Mouse (Mus musculus) MEL (cell line): ENCODE measurements around the gene Cacna1c. TPM values are rescaled to one million over a fixed set of nuclear protein-coding genes. Genes with fewer than 3 reads are reported as not detected.

Source experiments
- DNase-seq: peaks from one replicate; pipeline ENCODE4 v3.0.0; 2011; ENCODE audit warnings: low read depth, low spot score
- H3K27ac ChIP-seq: 2 replicates; pipeline ENCODE4 v1.5.1; 2012; ENCODE audit warnings: low read depth, mild to moderate bottlenecking, control low read depth, low read length, moderate library complexity; ENCODE audit not compliant: control insufficient read depth
- H3K27me3 ChIP-seq, 2 experiments: fragments of 150-350 bp in 1 of 2; sonication (generic) in 1 of 2; 2 replicates each; pipeline ENCODE4 v1.6.1; 2012; ENCODE audit warnings: low read length in 2 of 2, mild to moderate bottlenecking in 2 of 2, improper control_type of control experiment in 1 of 2, moderate library complexity in 1 of 2; ENCODE audit not compliant: insufficient read depth in 2 of 2, control insufficient read depth in 1 of 2
- H3K36me3 ChIP-seq, 2 experiments: 2 replicates each; pipeline ENCODE4 v1.6.1; 2012 to 2014; ENCODE audit warnings: low read length in 2 of 2, improper control_type of control experiment in 1 of 2, inconsistent platforms in 1 of 2, mild to moderate bottlenecking in 1 of 2; ENCODE audit not compliant: insufficient read depth in 2 of 2, control insufficient read depth in 1 of 2
- H3K4me1 ChIP-seq, 2 experiments: fragments of 150-350 bp in 1 of 2; sonication (generic) in 1 of 2; 2 replicates each; pipeline ENCODE4 v1.6.1; 2012; ENCODE audit warnings: low read length in 2 of 2, improper control_type of control experiment in 1 of 2, mild to moderate bottlenecking in 1 of 2; ENCODE audit not compliant: insufficient read depth in 2 of 2, control insufficient read depth in 1 of 2
- H3K4me3 ChIP-seq, 2 experiments: fragments of 150-350 bp in 1 of 2; sonication (generic) in 1 of 2; 2 replicates each; pipeline ENCODE4 v1.5.1; 2012; ENCODE audit warnings: low read depth in 2 of 2, low read length in 2 of 2, mild to moderate bottlenecking in 2 of 2, moderate library complexity in 2 of 2, control low read depth in 1 of 2, improper control_type of control experiment in 1 of 2; ENCODE audit not compliant: control insufficient read depth in 1 of 2, insufficient read depth in 1 of 2
- H3K79me2 ChIP-seq: 2 replicates; pipeline ENCODE4 v1.6.1; 2012; ENCODE audit warnings: mild to moderate bottlenecking, low read length, moderate library complexity; ENCODE audit not compliant: control insufficient read depth, poor library complexity, insufficient read depth
- H3K9ac ChIP-seq: 2 replicates; pipeline ENCODE4 v1.6.1; 2012; ENCODE audit warnings: low read depth, mild to moderate bottlenecking, control low read depth, low read length, moderate library complexity; ENCODE audit not compliant: control insufficient read depth, poor library complexity, severe bottlenecking
- H3K9me3 ChIP-seq: fragments of 150-350 bp; sonication (generic); replicated peaks from 2 replicates; pipeline ENCODE4 v1.6.1; 2012; ENCODE audit warnings: mild to moderate bottlenecking, low read length, improper control_type of control experiment, moderate library complexity; ENCODE audit not compliant: insufficient read depth
- BHLHE40 ChIP-seq: IDR thresholded peaks from 2 replicates; pipeline ENCODE4 v1.6.1; 2012; ENCODE audit warnings: low read depth, mild to moderate bottlenecking, inconsistent platforms, low read length, improper control_type of control experiment, borderline replicate concordance
- CHD2 ChIP-seq: IDR thresholded peaks from 2 replicates; pipeline ENCODE4 v1.6.1; 2011; ENCODE audit warnings: low read length, improper control_type of control experiment
- CTCF ChIP-seq, 3 experiments: IDR thresholded peaks in 2 of 3; conservative IDR thresholded peaks in 1 of 3; 2 replicates each; pipeline ENCODE4 v1.5.1; 2011 to 2012; ENCODE audit warnings: low read length in 3 of 3, low read depth in 2 of 3, mild to moderate bottlenecking in 2 of 3, improper control_type of control experiment in 1 of 3, inconsistent platforms in 1 of 3, mixed read lengths in 1 of 3, moderate library complexity in 1 of 3; ENCODE audit not compliant: control insufficient read depth in 1 of 3, insufficient read depth in 1 of 3, poor library complexity in 1 of 3, severe bottlenecking in 1 of 3
- E2F4 ChIP-seq: IDR thresholded peaks from 2 replicates; pipeline ENCODE4 v1.6.1; 2011; ENCODE audit warnings: low read depth, low read length, improper control_type of control experiment, borderline replicate concordance
- ELF1 ChIP-seq: IDR thresholded peaks from 2 replicates; pipeline ENCODE4 v1.6.1; 2014; ENCODE audit warnings: low read depth, mild to moderate bottlenecking, inconsistent platforms, low read length, improper control_type of control experiment, moderate library complexity
- EP300 ChIP-seq, 2 experiments: IDR thresholded peaks; 2 replicates each; pipeline ENCODE4 v1.6.1; 2011; ENCODE audit warnings: improper control_type of control experiment in 2 of 2, low read length in 2 of 2, low read depth in 1 of 2, mild to moderate bottlenecking in 1 of 2
- GATA1 ChIP-seq: IDR thresholded peaks from 2 replicates; pipeline ENCODE4 v1.6.1; 2011; ENCODE audit warnings: low read depth, low read length, improper control_type of control experiment
- HCFC1 ChIP-seq: IDR thresholded peaks from 2 replicates; pipeline ENCODE4 v1.6.1; 2012; ENCODE audit warnings: low read depth, mild to moderate bottlenecking, inconsistent platforms, low read length, improper control_type of control experiment, moderate library complexity
- JUND ChIP-seq: IDR thresholded peaks from 2 replicates; pipeline ENCODE4 v1.6.1; 2011; ENCODE audit warnings: low read depth, mild to moderate bottlenecking, improper control_type of control experiment, low read length
- KAT2A ChIP-seq: conservative IDR thresholded peaks from 2 replicates; pipeline ENCODE4 v1.6.1; 2012; ENCODE audit warnings: low read depth, low read length, improper control_type of control experiment, inconsistent platforms
- MAFK ChIP-seq: IDR thresholded peaks from 2 replicates; pipeline ENCODE4 v1.6.1; 2011; ENCODE audit warnings: low read depth, mild to moderate bottlenecking, low read length, improper control_type of control experiment, borderline replicate concordance
- MAX ChIP-seq: IDR thresholded peaks from 2 replicates; pipeline ENCODE4 v1.6.1; 2011; ENCODE audit warnings: low read length, improper control_type of control experiment
- MEF2A ChIP-seq: IDR thresholded peaks from 2 replicates; pipeline ENCODE4 v1.6.1; 2014; ENCODE audit warnings: low read depth, mild to moderate bottlenecking, inconsistent platforms, low read length, improper control_type of control experiment; ENCODE audit not compliant: poor library complexity, insufficient replicate concordance, severe bottlenecking; ENCODE audit errors: extremely low read depth
- MXI1 ChIP-seq: IDR thresholded peaks from 2 replicates; pipeline ENCODE4 v1.6.1; 2011; ENCODE audit warnings: mild to moderate bottlenecking, low read depth, low read length, improper control_type of control experiment
- MYB ChIP-seq: IDR thresholded peaks from 2 replicates; pipeline ENCODE4 v1.6.1; 2011; ENCODE audit warnings: mild to moderate bottlenecking, low read depth, low read length, improper control_type of control experiment
- NELFE ChIP-seq: IDR thresholded peaks from 2 replicates; pipeline ENCODE4 v1.6.1; 2011; ENCODE audit warnings: low read depth, low read length, improper control_type of control experiment
- NRF1 ChIP-seq: IDR thresholded peaks from 2 replicates; pipeline ENCODE4 v1.6.1; 2014; ENCODE audit warnings: low read depth, mild to moderate bottlenecking, inconsistent platforms, low read length, improper control_type of control experiment, moderate library complexity; ENCODE audit not compliant: poor library complexity, insufficient read depth, severe bottlenecking
- POLR2A ChIP-seq, 2 experiments: IDR thresholded peaks; 2 replicates each; pipeline ENCODE4 v1.6.1; 2011 to 2012; ENCODE audit warnings: low read length in 2 of 2, mild to moderate bottlenecking in 2 of 2, control low read depth in 1 of 2, improper control_type of control experiment in 1 of 2, low read depth in 1 of 2, moderate library complexity in 1 of 2; ENCODE audit not compliant: control insufficient read depth in 1 of 2, insufficient read depth in 1 of 2, poor library complexity in 1 of 2
- POLR2AphosphoS2 ChIP-seq: IDR thresholded peaks from 2 replicates; pipeline ENCODE4 v1.6.1; 2011; ENCODE audit warnings: low read length, improper control_type of control experiment
- POLR2AphosphoS5 ChIP-seq: IDR thresholded peaks from 2 replicates; pipeline ENCODE4 v1.6.1; 2012; ENCODE audit warnings: low read depth, borderline replicate concordance, mild to moderate bottlenecking, inconsistent platforms, low read length, moderate library complexity, mixed read lengths
- RAD21 ChIP-seq: IDR thresholded peaks from 2 replicates; pipeline ENCODE4 v1.6.1; 2011; ENCODE audit warnings: mild to moderate bottlenecking, low read depth, low read length, improper control_type of control experiment
- RCOR1 ChIP-seq: IDR thresholded peaks from 2 replicates; pipeline ENCODE4 v1.6.1; 2012; ENCODE audit warnings: low read depth, mild to moderate bottlenecking, inconsistent platforms, low read length, improper control_type of control experiment
- SIN3A ChIP-seq: IDR thresholded peaks from 2 replicates; pipeline ENCODE4 v1.6.1; 2012; ENCODE audit warnings: low read length, improper control_type of control experiment, inconsistent platforms
- SMC3 ChIP-seq: IDR thresholded peaks from 2 replicates; pipeline ENCODE4 v1.6.1; 2011; ENCODE audit warnings: low read depth, low read length, improper control_type of control experiment
- TAL1 ChIP-seq: IDR thresholded peaks from 2 replicates; pipeline ENCODE4 v1.6.1; 2012; ENCODE audit warnings: mild to moderate bottlenecking, inconsistent platforms, low read length, moderate library complexity, mixed read lengths
- TCF12 ChIP-seq: IDR thresholded peaks from 2 replicates; pipeline ENCODE4 v1.6.1; 2014; ENCODE audit warnings: low read depth, mild to moderate bottlenecking, inconsistent platforms, low read length, improper control_type of control experiment, moderate library complexity
- UBTF ChIP-seq: IDR thresholded peaks from 2 replicates; pipeline ENCODE4 v1.6.1; 2012; ENCODE audit warnings: low read depth, mild to moderate bottlenecking, inconsistent platforms, low read length, improper control_type of control experiment, moderate library complexity, borderline replicate concordance; ENCODE audit not compliant: insufficient read depth
- USF1 ChIP-seq: IDR thresholded peaks from 2 replicates; pipeline ENCODE4 v1.6.1; 2014; ENCODE audit warnings: low read depth, mild to moderate bottlenecking, inconsistent platforms, low read length, improper control_type of control experiment, moderate library complexity
- USF2 ChIP-seq, 2 experiments: IDR thresholded peaks; 2 replicates each; pipeline ENCODE4 v1.6.1; 2011 to 2012; ENCODE audit warnings: improper control_type of control experiment in 2 of 2, low read length in 2 of 2, borderline replicate concordance in 1 of 2, inconsistent platforms in 1 of 2, low read depth in 1 of 2, mild to moderate bottlenecking in 1 of 2; ENCODE audit not compliant: insufficient read depth in 1 of 2
- ZKSCAN1 ChIP-seq: IDR thresholded peaks from 2 replicates; pipeline ENCODE4 v1.6.1; 2012; ENCODE audit warnings: low read depth, mild to moderate bottlenecking, inconsistent platforms, low read length, improper control_type of control experiment, moderate library complexity
- ZMIZ1 ChIP-seq: IDR thresholded peaks from 2 replicates; pipeline ENCODE4 v1.6.1; 2012; ENCODE audit warnings: low read depth, mild to moderate bottlenecking, inconsistent platforms, low read length, improper control_type of control experiment, moderate library complexity
- polyA plus RNA-seq, 2 experiments: library from polyadenylated mRNA; stranded (reverse) in 1 of 2; unstranded in 1 of 2; fragments of >175 nt in 1 of 2; fragments of >200 nt in 1 of 2; gene quantifications; 2 replicates each; pipeline versions ENCODE4 v1.2.1 to v1.2.4; 2012; ENCODE audit warnings: low replicate concordance in 2 of 2, low read depth in 1 of 2; ENCODE audit not compliant: insufficient read length in 2 of 2, insufficient read depth in 1 of 2, missing spikeins in 1 of 2
- total RNA-seq: library from RNA; depleted of rRNA; stranded (reverse); fragments of 300-350 nt; gene quantifications from 2 replicates; pipeline ENCODE4 v1.2.3, GENCODE M21; 2012

Gene Cacna1c
- total and polyA plus RNA-seq, 3 experiments, result 3.4 to 4.4 TPM; not detected in 1

GRCm38 (mm10) chr6:118738656-118739055 lies 457.6 kb downstream of the Cacna1c start:
- TF ChIP-seq E2F4 (no peak), NELFE (no peak), ZKSCAN1 (no peak), MAFK (no peak), BHLHE40 (no peak), ELF1 (no peak), MEF2A (no peak), MAX (no peak), POLR2AphosphoS5 (no peak), KAT2A (no peak), NRF1 (no peak), MXI1 (no peak), SMC3 (no peak), RCOR1 (no peak), SIN3A (no peak), CTCF (IDR thresholded peaks at IDR 0.05 in 2 of 3, conservative IDR thresholded peaks at IDR 0.05 in 1 of 3; ENCODE audit: control insufficient read depth in 1 of 3, insufficient read depth in 1 of 3, low read depth in 2 of 3, low read length in 3 of 3, poor library complexity in 1 of 3, severe bottlenecking in 1 of 3) (no peak), EP300 (IDR thresholded peaks at IDR 0.05; ENCODE audit: low read depth in 1 of 2, low read length in 2 of 2) (no peak), ZMIZ1 (no peak), UBTF (no peak), POLR2AphosphoS2 (no peak)
- no peaks in the 10 kb centered on the region for H3K27me3 ChIP-seq
- H3K9ac ChIP-seq, result no peak overlapping the region

DNA sequence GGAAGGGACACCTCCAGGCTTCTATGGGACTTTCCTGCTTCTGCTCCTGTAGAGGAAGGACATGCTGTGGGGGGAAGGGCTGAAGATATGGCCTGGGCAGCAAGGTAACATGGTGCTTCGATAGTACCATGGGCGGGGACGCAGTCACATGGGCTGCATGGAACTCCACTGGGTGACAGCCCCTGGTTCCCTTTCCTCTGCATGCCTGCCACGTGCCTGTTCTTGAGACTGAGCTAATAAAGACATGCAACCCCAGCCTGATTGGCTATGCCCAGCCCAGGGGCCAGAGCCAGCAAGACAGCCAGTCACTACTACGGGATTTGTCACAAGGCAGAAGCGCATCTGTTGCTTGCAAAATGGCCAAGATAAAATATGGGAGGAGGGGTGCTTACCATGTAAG lies 459.1 kb downstream of the Cacna1c start:
- H3K4me1 ChIP-seq, result peaks cover 0 to 3% of the 10 kb centered on the region in 2 experiments; a peak in 1 of 4 replicates
- H3K27ac ChIP-seq, result no peak overlapping the region
- H3K4me3 ChIP-seq, result no peak overlapping the region
- H3K9me3 ChIP-seq, result no peaks in the 10 kb centered on the region
- H3K79me2 ChIP-seq, result no peaks in the 10 kb centered on the region
- H3K27me3 ChIP-seq, result no peaks in the 10 kb centered on the region
- H3K36me3 ChIP-seq, result no peaks in the 10 kb centered on the region; a peak in 1 of 4 replicates
- H3K9ac ChIP-seq, result no peak overlapping the region
- peak; percentile 31 for DNase-seq
- TF ChIP-seq KAT2A, result no peak
- no peak for TF ChIP-seq NRF1
- no peak for TF ChIP-seq E2F4
- peak; percentile 57; the same call in 1 of the 2 replicates for TF ChIP-seq MAX
- TF ChIP-seq RAD21, result no peak
- no peak for TF ChIP-seq ZMIZ1
- TF ChIP-seq TCF12, result no peak
- TF ChIP-seq TAL1, result no peak
- no peak for TF ChIP-seq CHD2
- no peak for TF ChIP-seq UBTF
- no peak for TF ChIP-seq GATA1
- peak; percentile 21; the same call in 1 of the 2 replicates for TF ChIP-seq SIN3A
- no peak for TF ChIP-seq POLR2AphosphoS2
- no peak for TF ChIP-seq USF2 (IDR thresholded peaks at IDR 0.05; ENCODE audit: borderline replicate concordance in 1 of 2, insufficient read depth in 1 of 2, low read depth in 1 of 2, low read length in 2 of 2)
- no peak for TF ChIP-seq MYB
- TF ChIP-seq RCOR1, result no peak
- TF ChIP-seq POLR2A (IDR thresholded peaks at IDR 0.05; ENCODE audit: control insufficient read depth in 1 of 2, insufficient read depth in 1 of 2, low read depth in 1 of 2, low read length in 2 of 2, poor library complexity in 1 of 2), result no peak
- no peak for TF ChIP-seq JUND
- peak; percentile 73 for TF ChIP-seq USF1
- no peak for TF ChIP-seq BHLHE40
- TF ChIP-seq HCFC1, result no peak

More at GRCm38 (mm10) chr6:118738656-118739055, 457.6 kb downstream of the Cacna1c start:
- Histone ChIP-seq H3K4me3 (no peak overlapping the region), H3K4me1 (peaks cover 0 to 3% of the 10 kb centered on the region in 2 experiments; a peak in 1 of 4 replicates), H3K9me3 (no peaks in the 10 kb centered on the region), H3K27ac (no peak overlapping the region), H3K36me3 (no peaks in the 10 kb centered on the region; a peak in 1 of 4 replicates), H3K79me2 (no peaks in the 10 kb centered on the region)
- no peak for DNase-seq
